Mouse (Mus musculus): Measurements from ENCODE around the gene Dtx4. TPM values are rescaled to one million over a fixed set of nuclear protein-coding genes. Genes with fewer than 3 reads are reported as not detected.

Dtx4 gene
- polyA plus RNA-seq, 1 experiment: 6.3 TPM

DNA sequence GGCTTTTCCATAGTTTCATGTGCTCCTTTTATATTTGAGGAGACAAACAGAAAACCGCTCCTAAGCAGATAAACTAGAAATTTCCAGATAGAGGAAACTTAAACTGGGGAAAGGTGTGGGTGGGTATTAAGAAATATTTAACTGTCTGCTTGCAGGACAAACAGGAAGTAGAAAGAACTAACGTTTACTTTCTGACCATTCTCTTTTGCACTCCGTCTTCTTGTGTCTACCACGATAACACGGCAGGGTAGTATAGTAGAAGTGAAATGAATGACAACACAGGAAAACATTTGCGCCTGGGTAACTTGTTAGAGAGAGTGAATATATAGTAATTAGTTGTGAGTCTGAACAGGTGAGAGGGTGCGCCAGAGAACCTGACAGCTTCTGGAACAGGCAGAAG lies 1.5 kb upstream of the Dtx4 start:
- H3K27me3 ChIP-seq (ENCODE audit: control insufficient read depth, insufficient read depth, low read length): no peaks in the 10 kb centered on the region; the same call in 1 of the 2 replicates
- no peaks in the 10 kb centered on the region; the same call in 1 of the 2 replicates for H3K4me1 ChIP-seq (replicated peaks; ENCODE audit: control insufficient read depth, insufficient read depth, low read length)
- H3K36me3 ChIP-seq (ENCODE audit: control insufficient read depth, insufficient read depth, low read length): no peaks in the 10 kb centered on the region
- H3K27ac ChIP-seq (ENCODE audit: control insufficient read depth, insufficient read depth, low read length): no peak overlapping the region
- no peak for DNase-seq
- no peak overlapping the region for H3K4me3 ChIP-seq (ENCODE audit: control insufficient read depth, insufficient read depth, low read length)
- 91% methylated on average over 7 of the region's 7 CpGs for WGBS
- TF ChIP-seq POLR2A (IDR thresholded peaks at IDR 0.05; ENCODE audit: control insufficient read depth, extremely low read depth, insufficient read depth, low read length, poor library complexity): no peak
- no peak for TF ChIP-seq CTCF (IDR thresholded peaks at IDR 0.05; ENCODE audit: borderline replicate concordance, control insufficient read depth, extremely low read depth, insufficient read depth, low read length, poor library complexity)

DNA sequence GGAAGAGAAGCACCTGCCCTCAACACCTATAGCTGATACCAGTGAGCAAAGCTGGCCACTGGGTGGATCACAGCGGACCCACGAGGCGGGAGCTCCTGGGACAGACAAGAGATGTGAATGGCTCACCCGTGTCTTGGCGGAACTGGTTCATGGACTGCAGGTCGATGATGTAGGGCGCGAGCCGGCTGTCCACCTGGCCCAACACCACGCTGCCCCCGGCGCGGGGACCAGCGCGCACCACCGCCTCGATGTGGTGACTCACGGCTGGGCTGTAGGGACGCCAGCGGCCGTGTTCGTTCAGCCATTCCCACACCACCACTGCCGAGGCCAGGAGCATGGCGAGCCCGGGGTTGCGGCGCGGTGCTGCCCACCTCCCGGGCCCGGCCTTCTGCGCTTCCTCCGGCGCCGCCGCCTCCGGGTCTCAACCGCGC lies 358 bp downstream of the Dtx4 start:
- Histone ChIP-seq H3K4me1 (replicated peaks; ENCODE audit: control insufficient read depth, insufficient read depth, low read length) (no peaks in the 10 kb centered on the region; the same call in 1 of the 2 replicates), H3K27ac (ENCODE audit: control insufficient read depth, insufficient read depth, low read length) (no peak overlapping the region), H3K4me3 (ENCODE audit: control insufficient read depth, insufficient read depth, low read length) (peak overlapping the region; percentile 58), H3K36me3 (ENCODE audit: control insufficient read depth, insufficient read depth, low read length) (no peaks in the 10 kb centered on the region), H3K27me3 (ENCODE audit: control insufficient read depth, insufficient read depth, low read length) (no peaks in the 10 kb centered on the region; the same call in 1 of the 2 replicates)
- DNase-seq: peak; percentile 17
- TF ChIP-seq CTCF (IDR thresholded peaks at IDR 0.05; ENCODE audit: borderline replicate concordance, control insufficient read depth, extremely low read depth, insufficient read depth, low read length, poor library complexity): no peak
- TF ChIP-seq POLR2A (IDR thresholded peaks at IDR 0.05; ENCODE audit: control insufficient read depth, extremely low read depth, insufficient read depth, low read length, poor library complexity): no peak
- 4% methylated on average over 38 of the region's 38 CpGs for WGBS

DNA sequence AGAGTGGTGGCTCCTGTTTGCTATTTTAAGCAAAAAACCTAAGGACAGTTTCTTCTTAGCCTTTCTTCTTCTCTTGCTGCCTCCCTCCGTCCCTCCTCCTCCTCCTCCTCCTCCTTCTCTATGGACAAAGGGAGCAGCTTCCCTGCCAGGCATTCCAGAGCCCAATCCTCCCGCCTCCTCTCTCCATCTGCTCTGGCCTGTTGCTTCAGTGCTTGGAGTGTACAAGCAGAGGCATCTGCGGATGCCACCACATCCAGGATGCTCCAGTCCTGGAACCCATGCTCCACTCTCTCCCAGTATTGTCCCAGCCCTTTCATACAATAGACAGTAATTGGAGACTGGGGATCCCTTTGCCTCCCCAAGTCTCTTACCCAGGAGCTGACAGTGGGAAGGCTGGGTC lies 1.1 kb downstream of the Dtx4 start:
- Histone ChIP-seq H3K36me3 (ENCODE audit: control insufficient read depth, insufficient read depth, low read length) (no peaks in the 10 kb centered on the region), H3K4me1 (replicated peaks; ENCODE audit: control insufficient read depth, insufficient read depth, low read length) (no peaks in the 10 kb centered on the region; the same call in 1 of the 2 replicates), H3K4me3 (ENCODE audit: control insufficient read depth, insufficient read depth, low read length) (no peak overlapping the region), H3K27ac (ENCODE audit: control insufficient read depth, insufficient read depth, low read length) (no peak overlapping the region), H3K27me3 (ENCODE audit: control insufficient read depth, insufficient read depth, low read length) (no peaks in the 10 kb centered on the region; the same call in 1 of the 2 replicates)
- 85% methylated on average over 3 of the region's 3 CpGs for WGBS
- TF ChIP-seq CTCF (IDR thresholded peaks at IDR 0.05; ENCODE audit: borderline replicate concordance, control insufficient read depth, extremely low read depth, insufficient read depth, low read length, poor library complexity) (no peak), POLR2A (IDR thresholded peaks at IDR 0.05; ENCODE audit: control insufficient read depth, extremely low read depth, insufficient read depth, low read length, poor library complexity) (no peak)
- DNase-seq: no peak

DNA sequence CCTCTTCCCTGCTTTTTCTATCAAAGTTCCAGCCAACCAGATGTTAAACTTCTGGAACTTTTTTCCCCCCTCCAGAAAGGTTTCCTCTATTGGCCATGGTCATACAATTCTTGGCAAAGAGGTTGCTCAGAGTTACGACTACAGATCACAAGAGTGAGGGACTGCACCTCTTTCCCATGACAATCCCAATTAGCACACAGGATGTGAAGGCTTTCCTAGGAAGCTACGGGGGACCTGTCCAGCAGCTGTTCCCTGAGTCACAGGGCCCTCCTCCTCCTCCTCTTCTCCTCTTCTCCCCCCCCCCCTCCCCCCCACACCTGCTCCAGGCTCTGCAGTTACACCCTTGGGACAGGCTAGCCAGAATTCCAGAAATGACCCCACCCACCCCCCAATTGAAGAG lies 1.8 kb downstream of the Dtx4 start:
- H3K4me1 ChIP-seq (replicated peaks; ENCODE audit: control insufficient read depth, insufficient read depth, low read length): no peaks in the 10 kb centered on the region; the same call in 1 of the 2 replicates
- DNase-seq: no peak
- 94% methylated on average over 2 of the region's 2 CpGs for WGBS
- TF ChIP-seq POLR2A (IDR thresholded peaks at IDR 0.05; ENCODE audit: control insufficient read depth, extremely low read depth, insufficient read depth, low read length, poor library complexity) (no peak), CTCF (IDR thresholded peaks at IDR 0.05; ENCODE audit: borderline replicate concordance, control insufficient read depth, extremely low read depth, insufficient read depth, low read length, poor library complexity) (no peak)
- H3K27me3 ChIP-seq (ENCODE audit: control insufficient read depth, insufficient read depth, low read length): no peaks in the 10 kb centered on the region; the same call in 1 of the 2 replicates
- no peaks in the 10 kb centered on the region for H3K36me3 ChIP-seq (ENCODE audit: control insufficient read depth, insufficient read depth, low read length)
- H3K4me3 ChIP-seq (ENCODE audit: control insufficient read depth, insufficient read depth, low read length): no peak overlapping the region
- no peak overlapping the region for H3K27ac ChIP-seq (ENCODE audit: control insufficient read depth, insufficient read depth, low read length)

DNA sequence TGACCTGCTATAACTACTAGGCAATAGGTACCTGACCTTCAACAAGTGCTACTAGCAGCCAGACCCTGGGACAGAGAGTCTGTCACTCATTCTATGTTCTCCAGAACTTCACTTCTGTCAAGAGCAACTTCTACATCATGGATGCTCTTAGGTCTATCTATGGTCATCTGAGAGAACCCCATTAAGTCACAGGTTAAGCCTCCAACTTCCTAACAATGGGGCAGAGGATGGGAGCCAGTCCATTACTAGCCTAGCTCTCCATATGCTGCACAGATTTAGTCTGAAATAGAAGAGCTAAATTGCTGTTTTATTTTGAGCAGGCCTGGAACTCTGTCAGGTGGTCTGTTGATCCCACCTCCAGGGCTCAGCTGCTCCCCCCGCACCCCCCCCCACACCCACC lies 2.3 kb downstream of the Dtx4 start:
- no peak overlapping the region for H3K27ac ChIP-seq (ENCODE audit: control insufficient read depth, insufficient read depth, low read length)
- no peak overlapping the region for H3K4me3 ChIP-seq (ENCODE audit: control insufficient read depth, insufficient read depth, low read length)
- 81% methylated on average over 1 of the region's 1 CpGs for WGBS
- TF ChIP-seq POLR2A (IDR thresholded peaks at IDR 0.05; ENCODE audit: control insufficient read depth, extremely low read depth, insufficient read depth, low read length, poor library complexity) (no peak), CTCF (IDR thresholded peaks at IDR 0.05; ENCODE audit: borderline replicate concordance, control insufficient read depth, extremely low read depth, insufficient read depth, low read length, poor library complexity) (no peak)
- no peak for DNase-seq
- H3K27me3 ChIP-seq (ENCODE audit: control insufficient read depth, insufficient read depth, low read length): no peaks in the 10 kb centered on the region; the same call in 1 of the 2 replicates
- no peaks in the 10 kb centered on the region for H3K36me3 ChIP-seq (ENCODE audit: control insufficient read depth, insufficient read depth, low read length)
- no peaks in the 10 kb centered on the region; the same call in 1 of the 2 replicates for H3K4me1 ChIP-seq (replicated peaks; ENCODE audit: control insufficient read depth, insufficient read depth, low read length)

DNA sequence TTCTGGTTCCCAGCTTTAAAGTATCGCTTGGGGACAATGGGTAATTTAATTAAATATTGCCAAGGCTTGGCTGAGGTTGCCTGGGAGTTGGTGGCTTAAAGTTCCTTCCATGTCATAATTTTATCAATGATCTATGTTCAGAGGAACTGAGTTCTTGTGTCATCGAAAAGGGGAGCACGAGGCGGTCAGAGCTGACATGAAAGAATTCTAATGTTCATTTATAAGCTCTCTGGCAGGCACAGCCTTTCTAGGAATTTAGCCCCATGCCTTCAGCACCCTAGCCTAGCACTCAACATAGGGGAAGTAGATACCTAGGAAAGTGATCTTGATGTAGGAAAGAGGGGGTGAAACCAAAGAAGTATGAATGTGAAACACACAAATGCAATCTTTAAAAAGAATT lies 2.9 kb downstream of the Dtx4 start:
- no peak overlapping the region for H3K27ac ChIP-seq (ENCODE audit: control insufficient read depth, insufficient read depth, low read length)
- H3K4me3 ChIP-seq (ENCODE audit: control insufficient read depth, insufficient read depth, low read length): no peak overlapping the region
- WGBS: 85% methylated on average over 4 of the region's 4 CpGs
- DNase-seq: no peak
- H3K36me3 ChIP-seq (ENCODE audit: control insufficient read depth, insufficient read depth, low read length): no peaks in the 10 kb centered on the region
- no peaks in the 10 kb centered on the region; the same call in 1 of the 2 replicates for H3K4me1 ChIP-seq (replicated peaks; ENCODE audit: control insufficient read depth, insufficient read depth, low read length)
- no peaks in the 10 kb centered on the region; the same call in 1 of the 2 replicates for H3K27me3 ChIP-seq (ENCODE audit: control insufficient read depth, insufficient read depth, low read length)
- TF ChIP-seq POLR2A (IDR thresholded peaks at IDR 0.05; ENCODE audit: control insufficient read depth, extremely low read depth, insufficient read depth, low read length, poor library complexity) (no peak), CTCF (IDR thresholded peaks at IDR 0.05; ENCODE audit: borderline replicate concordance, control insufficient read depth, extremely low read depth, insufficient read depth, low read length, poor library complexity) (no peak)

DNA sequence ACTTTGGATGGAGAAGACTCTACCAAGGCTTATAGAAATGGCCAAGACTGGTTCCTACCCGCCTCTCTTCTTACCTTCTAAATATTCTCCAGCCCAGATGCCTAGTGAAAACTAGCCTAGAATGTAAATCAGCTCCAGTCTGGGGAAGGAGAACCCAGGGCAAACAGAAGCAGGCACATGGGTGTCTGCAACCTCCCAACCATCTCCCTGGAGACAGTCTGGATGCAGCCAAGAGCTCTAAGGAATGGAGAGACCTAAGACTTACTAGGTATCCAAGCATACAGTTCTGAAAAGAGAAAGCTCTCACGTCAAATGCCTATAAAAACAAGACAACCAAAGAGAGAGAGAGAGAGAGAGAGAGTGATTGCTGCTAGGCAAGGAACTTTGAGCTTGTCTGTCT lies 3.3 kb downstream of the Dtx4 start:
- no peak overlapping the region for H3K27ac ChIP-seq (ENCODE audit: control insufficient read depth, insufficient read depth, low read length)
- no peaks in the 10 kb centered on the region; the same call in 1 of the 2 replicates for H3K4me1 ChIP-seq (replicated peaks; ENCODE audit: control insufficient read depth, insufficient read depth, low read length)
- 93% methylated on average over 2 of the region's 2 CpGs for WGBS
- TF ChIP-seq CTCF (IDR thresholded peaks at IDR 0.05; ENCODE audit: borderline replicate concordance, control insufficient read depth, extremely low read depth, insufficient read depth, low read length, poor library complexity) (no peak), POLR2A (IDR thresholded peaks at IDR 0.05; ENCODE audit: control insufficient read depth, extremely low read depth, insufficient read depth, low read length, poor library complexity) (no peak)
- no peaks in the 10 kb centered on the region for H3K36me3 ChIP-seq (ENCODE audit: control insufficient read depth, insufficient read depth, low read length)
- H3K4me3 ChIP-seq (ENCODE audit: control insufficient read depth, insufficient read depth, low read length): no peak overlapping the region
- DNase-seq: no peak
- no peaks in the 10 kb centered on the region; the same call in 1 of the 2 replicates for H3K27me3 ChIP-seq (ENCODE audit: control insufficient read depth, insufficient read depth, low read length)

Data from thymus, adult 2 months (tissue).